Mouse (Mus musculus): Measurements from ENCODE around the gene Ropn1.
"Not testable (repeated sequence)": the region's sequence is repeated elsewhere in the genome, so short reads cannot be mapped to it uniquely, and the experiment has no call there.

Gene Ropn1

DNA sequence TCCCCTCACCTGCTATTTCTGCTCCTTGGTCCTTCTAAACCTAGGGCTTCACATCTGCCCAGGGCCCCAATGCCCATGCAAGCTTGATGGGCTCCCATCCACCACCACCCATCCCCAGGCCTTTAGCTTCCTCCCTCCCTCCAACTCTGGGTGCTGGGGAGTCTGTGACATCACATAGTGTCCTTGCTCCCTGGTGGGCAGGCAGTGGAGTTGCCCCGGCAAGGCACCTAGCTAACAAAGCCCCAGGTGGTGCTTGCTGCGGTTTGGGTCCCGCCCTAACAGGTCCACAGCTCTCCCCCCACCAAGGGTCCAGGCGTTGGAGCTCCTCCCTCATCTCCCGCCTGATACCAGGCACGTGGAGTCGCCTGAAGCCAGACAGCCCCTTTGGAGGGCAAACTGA lies at the start of gene Ropn1:
Ropn1 (plus strand) TSS at position 301 of the 400 bp plus-strand sequence.
- DNase-seq (ENCODE audit: low read depth), result no peak

DNA sequence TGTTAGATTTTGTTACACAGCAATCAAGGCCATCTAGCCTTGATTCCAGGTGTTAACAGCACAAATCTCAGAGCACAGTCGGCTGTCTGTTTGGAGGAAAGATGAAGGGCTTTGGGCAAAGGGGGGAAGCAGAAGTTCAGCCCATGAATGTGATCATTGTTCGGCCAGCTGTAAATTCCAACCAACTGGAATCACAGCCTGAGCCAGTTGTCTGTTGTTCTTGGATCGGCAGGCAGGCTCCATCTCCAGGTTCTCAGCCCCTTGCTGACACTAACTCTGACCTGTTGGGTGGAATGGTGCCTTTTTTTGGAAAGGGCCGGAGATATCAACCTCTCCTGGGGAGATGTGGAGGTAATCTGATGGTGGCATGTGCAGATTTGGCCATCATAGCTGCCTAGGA lies 47.8 kb upstream of the Ropn1 start:
- DNase-seq (ENCODE audit: low read depth), result no peak

DNA sequence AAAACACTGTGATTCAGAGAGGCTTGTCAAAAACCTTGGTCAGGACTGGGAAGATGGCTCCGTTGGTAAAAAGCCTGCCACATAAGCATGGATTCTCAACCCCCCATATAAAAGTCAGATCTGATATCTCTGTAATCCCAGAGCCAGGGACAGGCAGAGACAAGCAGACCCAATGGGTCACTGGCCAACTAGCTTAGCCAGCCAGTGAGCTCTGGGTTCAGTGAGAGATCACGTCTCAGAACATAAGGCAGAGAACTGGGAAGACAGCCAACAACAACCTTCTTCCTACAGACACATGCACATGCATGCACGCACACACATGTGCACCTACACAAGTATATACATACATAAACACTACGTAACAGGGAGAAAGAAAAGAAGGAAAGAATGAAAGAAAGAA lies 46.6 kb upstream of the Ropn1 start:
- no peak for DNase-seq (ENCODE audit: low read depth)

DNA sequence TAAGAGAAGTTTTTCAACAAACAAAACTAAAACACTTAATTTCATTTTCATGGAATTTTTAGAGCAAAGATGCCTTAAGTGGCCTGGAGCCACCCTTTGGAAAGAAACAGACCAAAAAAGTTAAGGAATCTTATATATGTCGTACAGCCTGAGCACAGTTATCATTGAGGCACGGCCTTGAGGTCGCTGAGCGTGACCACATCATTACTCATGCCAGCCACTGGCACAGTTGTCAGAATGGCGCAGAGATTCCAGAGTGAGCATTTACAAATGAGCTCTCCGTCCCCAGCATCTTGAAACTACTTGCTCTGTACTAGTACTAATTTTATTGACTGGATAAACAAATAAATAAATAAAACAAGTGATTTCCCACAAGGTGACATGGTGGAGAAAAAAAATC lies 45.9 kb upstream of the Ropn1 start:
- DNase-seq (ENCODE audit: low read depth), result no peak

DNA sequence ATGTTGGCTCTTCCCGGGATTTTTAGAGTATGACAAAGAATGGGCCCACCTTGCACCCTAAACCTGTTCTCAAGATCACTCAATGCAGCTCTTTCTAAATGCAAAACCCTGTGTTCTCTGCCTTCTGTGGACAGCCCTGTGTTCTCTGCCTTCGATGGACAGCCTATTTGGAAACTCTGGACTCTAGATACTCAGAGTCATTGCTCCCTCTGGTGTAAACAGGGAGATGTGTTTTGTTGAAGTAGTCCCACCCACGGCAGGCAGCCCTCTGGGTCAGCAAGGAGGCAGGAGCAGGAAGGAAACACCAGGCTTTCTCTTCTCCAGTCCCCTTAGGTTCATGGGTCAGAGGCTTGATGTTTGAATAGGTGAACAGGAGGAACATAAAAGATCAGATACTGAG lies 44.0 kb upstream of the Ropn1 start:
- no peak for DNase-seq (ENCODE audit: low read depth)

DNA sequence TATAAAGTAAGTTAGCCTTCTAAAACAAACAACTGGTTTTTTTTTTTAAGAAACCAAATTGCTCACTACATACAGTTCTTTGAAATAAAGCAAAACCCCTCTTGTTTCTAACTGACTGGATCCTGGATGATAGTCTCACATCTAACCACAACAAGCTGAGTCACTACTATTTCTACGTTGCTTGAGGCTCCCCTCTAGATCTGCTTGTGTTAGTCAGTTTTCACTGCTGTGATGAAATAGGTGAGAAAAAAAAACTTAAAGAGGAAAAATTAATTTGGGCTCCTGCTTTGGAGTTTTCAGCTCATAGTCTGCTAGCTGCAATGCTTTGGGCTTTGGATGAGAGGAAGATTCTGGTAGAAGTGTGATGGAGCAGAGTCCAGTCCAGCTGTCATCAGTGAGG lies 39.6 kb upstream of the Ropn1 start:
- no peak for DNase-seq (ENCODE audit: low read depth)

DNA sequence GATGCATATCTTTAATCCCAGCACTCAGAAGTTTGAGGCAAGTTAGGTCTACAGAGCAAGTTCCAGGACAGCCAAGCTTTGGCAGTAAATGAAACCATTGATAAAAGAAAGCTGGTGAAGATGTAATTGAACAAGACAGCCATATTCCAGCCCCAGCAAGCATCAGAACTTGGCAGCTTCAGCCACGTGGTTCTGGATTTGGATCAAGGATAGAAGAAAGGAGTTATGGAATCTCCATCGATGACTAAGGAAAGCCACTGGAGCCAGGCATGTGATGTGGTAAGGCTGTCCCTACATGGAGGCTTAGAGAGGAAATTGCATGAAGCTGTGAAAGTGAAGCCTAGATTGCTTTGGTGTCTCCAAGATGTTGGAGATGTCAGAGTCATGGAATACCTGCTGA lies 35.7 kb upstream of the Ropn1 start:
- no peak for DNase-seq (ENCODE audit: low read depth)

DNA sequence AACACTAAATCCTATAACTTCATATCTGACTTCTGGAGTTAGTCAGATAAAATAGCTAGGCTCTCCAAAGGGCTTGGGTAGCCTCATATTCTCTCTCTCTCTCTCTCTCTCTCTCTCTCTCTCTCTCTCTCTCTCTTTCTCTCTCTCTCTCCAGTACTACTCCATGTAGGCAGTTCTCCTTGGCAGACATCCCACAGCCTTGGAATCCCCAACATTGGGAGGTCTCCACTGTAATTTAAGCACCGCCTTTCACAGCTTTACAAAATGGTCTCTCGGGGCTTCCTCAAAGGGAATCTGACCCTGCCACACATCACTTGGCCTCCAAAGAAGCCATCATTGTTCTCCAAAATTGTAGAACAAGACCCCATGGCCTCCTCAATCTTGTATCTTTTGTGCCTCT lies 22.1 kb upstream of the Ropn1 start:
- DNase-seq (ENCODE audit: low read depth), result no peak

DNA sequence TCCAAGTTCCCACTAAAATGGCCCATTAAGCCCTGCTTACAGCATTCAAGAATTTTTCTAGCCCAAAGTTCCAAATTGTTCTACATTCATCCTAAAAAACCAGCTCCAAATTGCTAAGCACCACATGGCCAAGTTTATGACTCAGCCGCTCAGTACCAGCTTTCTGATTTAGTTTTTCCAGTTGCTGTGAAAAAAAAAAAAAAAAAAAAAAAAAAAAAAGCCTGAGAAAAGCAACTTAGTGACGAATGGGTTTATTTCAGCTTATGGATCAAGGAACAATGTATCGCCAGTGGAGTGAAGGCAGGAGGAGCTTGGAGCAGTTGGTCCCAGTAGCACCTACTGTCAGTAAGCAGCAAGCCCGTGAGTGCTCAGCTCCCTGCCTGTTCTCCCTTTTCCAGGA lies 21.3 kb upstream of the Ropn1 start:
- DNase-seq (ENCODE audit: low read depth), result no peak

DNA sequence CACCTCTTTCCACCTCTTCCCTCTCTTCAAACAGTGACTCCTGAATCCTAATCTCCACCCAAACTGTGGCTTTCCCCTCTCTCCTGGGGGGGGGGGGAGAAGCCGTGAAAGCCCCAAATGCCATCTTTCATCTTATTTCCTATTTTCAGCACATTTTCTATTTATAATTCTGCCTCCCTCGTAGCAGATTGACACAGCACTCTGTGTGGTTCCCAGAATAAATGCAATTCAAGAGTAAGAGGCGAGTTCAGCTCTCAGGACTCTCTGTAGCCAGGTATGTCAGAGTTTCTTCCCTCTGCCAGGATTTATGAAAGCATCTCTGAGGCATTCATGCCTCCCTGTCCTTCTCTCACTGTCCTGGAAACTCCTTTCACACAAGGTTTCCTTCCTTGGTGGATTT lies 14.2 kb upstream of the Ropn1 start:
- DNase-seq (ENCODE audit: low read depth), result no peak

DNA sequence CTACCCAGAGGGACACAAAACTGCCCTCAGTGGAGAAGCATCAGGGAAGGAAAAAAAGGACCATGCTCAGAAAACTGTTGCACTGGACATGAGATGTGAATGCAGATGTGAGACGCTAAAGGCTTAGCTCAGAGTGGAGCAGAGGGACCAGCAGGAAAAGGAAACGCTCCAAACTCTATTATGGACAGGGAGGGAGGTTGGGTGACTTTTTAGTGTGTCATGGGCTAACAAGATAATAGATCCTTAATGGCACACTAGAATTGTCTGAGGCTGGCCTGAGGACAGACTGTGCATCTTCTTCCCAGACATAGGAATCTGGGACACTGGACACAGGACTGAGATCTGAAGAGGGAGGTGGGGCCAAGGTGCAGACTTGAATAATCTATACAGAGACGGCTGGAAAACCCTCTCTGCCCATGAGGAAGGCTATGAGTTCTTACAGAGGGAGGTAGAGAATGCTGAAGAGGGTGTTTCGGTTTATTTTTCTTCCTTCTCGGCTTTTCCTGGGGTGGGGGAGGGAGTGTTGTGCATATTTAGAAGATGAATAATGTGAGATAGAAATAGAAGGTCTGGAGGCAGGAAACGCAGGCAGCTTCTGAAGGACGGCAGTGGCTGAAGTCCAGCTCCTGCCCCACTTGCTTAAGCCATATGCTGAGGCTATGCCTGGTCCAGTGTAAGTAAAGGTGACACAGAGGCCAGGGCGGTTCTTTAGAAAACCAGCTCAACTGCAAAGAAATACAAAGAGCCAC lies 6.0 kb upstream of the Ropn1 start:
- no peak for DNase-seq (ENCODE audit: low read depth)

DNA sequence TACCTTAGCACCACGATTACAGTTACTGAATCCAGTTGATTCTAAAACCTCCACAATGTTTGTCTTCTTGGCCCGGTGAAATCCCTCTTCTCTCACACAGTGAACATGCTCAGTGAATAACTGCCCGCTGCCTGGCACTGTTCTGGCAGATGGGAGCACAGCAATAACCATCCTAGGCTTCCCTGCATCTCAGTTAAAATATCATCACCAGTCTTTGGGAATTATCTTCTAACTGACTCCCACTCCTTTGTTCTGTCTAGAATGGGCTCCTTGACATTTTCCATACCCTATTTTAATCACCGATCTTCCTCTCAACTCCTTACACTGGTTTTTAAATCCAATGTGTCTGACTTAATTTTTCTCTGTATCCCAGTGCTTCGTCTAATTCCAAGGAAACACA lies 3.3 kb downstream of the Ropn1 start:
- no peak for DNase-seq (ENCODE audit: low read depth)

DNA sequence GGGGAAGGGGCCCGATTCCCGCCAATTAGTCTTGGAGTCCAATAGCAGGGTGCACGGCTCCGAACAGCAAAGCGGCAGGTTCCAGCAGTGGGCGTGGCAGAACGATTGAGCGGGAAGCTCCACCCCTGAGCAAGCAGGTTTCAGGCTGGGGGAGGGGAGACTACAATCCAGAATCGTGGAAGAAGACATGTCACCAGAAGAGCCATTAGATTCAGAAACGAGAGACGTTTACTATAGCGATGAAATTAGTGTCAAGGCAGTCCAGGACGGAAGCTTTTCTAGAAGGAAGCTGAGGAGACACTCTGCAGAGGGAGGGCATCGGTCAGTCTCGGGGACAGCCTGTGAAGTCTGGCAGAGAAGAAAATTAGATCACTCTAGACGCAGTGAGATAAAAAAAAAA lies 7.8 kb downstream of the Ropn1 start:
- DNase-seq (ENCODE audit: low read depth), result not testable (repeated sequence)

DNA sequence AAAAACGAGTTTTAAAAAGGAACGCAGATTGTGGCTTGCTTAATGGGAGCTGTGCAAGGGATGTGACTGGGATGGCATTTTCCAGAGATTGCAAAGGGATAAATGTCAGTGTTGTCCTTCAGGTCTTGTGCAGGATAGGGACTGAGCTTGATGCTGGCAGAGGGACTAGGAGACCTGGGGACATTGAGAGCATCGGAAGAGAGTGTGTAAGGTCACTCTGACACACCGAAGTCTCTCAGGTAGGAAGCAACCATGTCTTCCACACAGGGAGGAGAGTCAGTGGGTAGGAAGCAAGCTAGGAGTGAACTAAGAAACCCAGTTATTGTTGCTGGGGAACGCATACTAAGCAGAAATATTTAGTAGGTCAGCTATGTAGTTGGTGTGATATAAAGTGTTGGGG lies 8.3 kb downstream of the Ropn1 start:
- no peak for DNase-seq (ENCODE audit: low read depth)

DNA sequence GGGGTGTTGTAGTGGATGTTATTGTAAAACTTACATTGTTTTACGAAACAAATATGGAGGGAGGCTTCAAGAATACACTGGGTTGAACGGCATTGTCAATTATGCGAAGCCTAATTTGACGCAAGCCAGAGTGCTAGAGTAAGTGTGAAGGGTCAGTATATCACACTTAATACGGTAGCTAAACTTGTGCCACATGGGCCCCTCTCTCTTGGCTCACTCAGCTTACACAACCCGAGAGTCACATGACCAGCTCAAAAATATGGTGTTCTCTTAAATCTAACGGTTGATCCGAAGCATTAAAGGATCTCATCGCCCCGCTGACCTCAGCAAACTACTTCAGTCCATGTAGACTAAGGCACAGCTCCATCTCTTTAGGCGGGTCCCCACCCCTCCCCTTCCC lies 8.7 kb downstream of the Ropn1 start:
- DNase-seq (ENCODE audit: low read depth), result no peak

DNA sequence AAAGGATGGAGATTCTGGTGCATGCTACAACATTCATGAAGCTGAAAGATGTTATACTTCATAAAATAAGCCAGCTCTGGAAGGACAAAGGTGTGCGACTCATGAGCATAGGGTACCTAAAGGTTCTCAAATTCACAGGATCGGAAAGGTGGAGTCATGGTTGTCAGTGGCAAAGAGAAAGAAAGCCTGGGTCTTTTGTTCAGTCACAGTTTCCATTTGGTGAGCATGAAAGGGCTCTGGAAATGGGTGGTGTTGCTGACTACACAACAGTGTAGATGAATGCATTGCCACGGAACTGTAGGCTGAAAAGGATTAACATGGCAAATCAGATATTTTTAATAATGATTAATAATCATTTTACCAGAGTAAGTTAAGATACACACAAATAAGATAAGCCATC lies 14.8 kb downstream of the Ropn1 start:
- DNase-seq (ENCODE audit: low read depth), result no peak

DNA sequence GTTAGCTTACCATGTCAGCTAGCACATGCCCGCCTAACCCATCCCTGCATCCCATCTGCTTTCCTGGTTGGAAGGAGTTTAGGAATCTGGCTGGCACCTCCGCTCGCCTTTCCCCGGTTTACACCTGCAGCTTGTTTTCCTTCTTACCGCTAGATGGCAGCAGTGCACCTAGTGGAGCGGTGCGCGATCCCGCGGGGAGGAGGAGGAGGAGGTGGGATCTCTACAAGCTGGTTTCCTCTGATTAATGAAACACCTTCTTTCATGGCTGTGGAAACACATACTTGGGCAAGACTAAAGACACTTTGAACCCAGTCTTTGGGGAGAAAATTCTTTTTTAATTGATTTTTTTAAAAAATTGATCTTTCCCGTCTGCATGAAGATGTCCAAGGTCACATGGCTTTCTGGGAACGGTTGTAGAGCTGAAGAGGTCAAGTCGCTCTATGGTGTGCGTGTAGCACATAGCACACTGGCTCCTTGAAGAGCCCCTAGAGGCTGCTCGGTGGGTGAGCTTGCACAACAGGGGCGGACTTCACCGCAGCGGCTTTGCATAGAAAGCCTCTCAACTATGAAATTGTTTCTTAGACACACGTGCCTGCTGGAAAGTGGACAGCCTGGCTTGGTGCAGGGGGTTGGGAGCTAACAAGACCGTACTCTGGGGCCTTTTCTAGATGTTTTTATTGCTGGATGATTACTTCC lies 17.5 kb downstream of the Ropn1 start:
- DNase-seq (ENCODE audit: low read depth), result peak; percentile 80

DNA sequence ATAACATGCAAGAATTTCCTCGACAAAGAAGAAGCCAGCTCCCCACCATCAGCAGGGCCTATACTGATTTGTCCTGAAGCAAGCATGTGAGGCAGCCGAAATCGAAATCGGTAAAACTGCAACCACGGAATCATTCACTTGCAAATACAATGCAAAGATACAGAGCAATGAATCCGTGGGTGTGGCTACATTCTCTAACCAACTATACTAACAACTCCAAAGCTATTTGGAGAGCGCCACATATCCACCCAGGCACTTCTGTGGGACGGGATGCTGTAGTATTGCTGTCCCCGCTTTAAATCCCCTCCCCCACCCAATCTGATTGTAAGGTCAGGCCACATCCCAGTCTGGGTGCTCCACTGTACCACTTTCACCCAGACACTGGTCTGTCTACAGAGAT lies 18.6 kb downstream of the Ropn1 start:
- DNase-seq (ENCODE audit: low read depth), result no peak

DNA sequence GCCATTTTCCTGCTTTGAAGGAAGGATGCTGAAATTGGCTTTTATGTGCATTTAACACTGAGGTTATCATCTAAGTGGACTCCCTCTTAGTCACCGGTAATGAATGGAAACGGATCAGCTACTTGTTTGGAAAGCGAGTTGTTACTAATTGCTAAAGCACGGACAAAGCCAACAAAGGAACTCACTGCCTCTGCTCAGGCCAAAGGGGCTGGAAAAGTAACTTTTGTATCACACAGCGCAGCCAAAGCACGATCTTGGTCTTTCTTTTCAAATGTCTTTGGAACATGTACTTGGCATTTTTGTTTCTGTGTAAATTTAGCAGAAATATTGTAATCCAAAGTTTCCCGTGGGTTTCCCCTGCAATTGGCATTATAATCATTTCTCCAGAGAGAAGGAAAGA lies 22.2 kb downstream of the Ropn1 start:
- DNase-seq (ENCODE audit: low read depth), result no peak

DNA sequence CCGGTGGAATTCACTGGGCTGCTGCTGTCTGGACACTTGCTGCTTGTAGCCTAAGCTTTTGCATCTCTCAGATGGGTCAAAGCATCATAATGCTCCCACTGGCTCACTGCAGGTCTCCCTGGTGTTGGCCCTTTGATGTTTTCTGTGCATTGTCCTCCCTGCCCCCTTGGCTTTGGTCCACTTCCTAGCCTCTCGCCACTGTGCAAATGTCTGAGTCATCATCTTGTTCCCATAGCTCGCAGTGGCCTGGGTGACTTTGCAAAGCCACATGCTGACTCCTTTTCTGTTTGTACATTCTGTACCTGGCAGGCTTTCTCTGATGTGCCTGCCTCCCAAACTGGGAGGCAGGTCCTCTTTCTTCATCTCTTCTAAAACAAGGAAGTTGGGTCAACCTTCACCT lies 23.1 kb downstream of the Ropn1 start:
- DNase-seq (ENCODE audit: low read depth), result no peak

DNA sequence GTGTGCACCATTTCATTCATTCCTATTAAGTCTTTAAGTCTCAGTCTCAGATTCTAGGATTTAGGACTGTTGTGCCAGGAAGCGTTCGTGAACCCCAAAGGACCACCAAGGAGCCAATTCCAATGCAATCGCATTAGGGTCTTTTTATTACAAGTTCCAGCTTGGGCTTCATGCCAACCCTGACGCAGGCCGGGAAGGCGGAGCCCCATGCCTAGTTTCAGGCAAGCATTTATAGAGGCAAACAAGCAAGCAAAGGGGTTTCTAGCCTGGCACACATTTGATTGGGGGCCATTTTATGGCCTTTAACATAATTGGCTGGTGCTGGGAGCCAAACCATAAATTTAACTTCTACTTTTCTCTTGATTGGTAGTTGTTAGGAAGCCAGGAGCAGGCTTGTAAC lies 24.6 kb downstream of the Ropn1 start:
- DNase-seq (ENCODE audit: low read depth), result no peak

DNA sequence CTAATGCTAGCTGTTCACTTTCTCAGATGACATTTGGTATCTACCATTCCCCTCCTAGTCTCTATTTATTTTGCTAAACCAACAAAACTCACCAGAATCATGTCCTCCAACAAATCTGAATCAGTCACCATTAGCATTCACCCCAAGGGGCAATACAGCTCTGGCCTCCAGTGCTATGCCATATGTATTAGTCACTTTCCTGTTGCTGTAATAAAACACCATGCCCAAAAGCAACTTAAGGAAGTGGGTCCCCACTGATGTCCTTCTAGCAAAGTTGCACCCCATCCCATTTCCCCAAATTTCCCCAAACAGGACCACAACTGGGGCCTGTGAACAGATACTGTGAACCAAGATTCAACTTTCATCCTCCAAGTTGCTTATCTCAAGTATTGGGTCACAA lies 32.1 kb downstream of the Ropn1 start:
- DNase-seq (ENCODE audit: low read depth), result no peak

DNA sequence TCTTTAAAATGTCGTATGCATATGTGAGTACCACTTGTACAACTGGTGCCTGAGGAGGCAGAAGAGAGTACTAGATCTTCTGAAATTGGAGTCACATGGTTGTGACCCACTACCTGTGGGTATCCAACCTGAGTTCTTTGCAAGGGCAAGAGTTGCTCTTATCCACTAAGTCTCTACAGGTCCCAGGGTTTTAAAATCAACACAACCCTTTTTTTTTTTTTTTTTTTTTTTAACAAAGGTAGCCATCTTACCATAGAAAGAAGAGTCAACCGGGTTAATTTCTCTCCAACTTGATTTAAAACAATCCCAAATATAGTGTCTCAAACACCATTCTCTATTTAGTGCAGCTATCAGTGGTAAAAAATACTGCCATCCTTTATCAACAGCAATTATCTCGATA lies 40.2 kb downstream of the Ropn1 start:
- DNase-seq (ENCODE audit: low read depth), result peak; percentile 18

Measured in naive thymus-derived CD4-positive, alpha-beta T cell, adult 2 months (primary cell).